Mouse (Mus musculus) lung, postnatal 0 days (tissue): ENCODE data around the gene Hap1.

Experiments used
- CTCF ChIP-seq: IDR thresholded peaks from 2 replicates; pipeline ENCODE4 v1.5.1; 2016; ENCODE audit warnings: antibody characterized with exemption, mild to moderate bottlenecking
- EP300 ChIP-seq: IDR thresholded peaks from 2 replicates; pipeline ENCODE4 v1.6.1; 2016; ENCODE audit warnings: antibody characterized with exemption, mild to moderate bottlenecking, control low read depth

- no peak for TF ChIP-seq CTCF
- no peak for TF ChIP-seq EP300
These were observed 887 bp upstream of the Hap1 start for GRCm38 (mm10) chr11:100356819-100357211.
